Mouse (Mus musculus) lung, postnatal 0 days (tissue): ENCODE measurements around the gene Rep15.

ENCODE experiments used
- CTCF ChIP-seq: IDR thresholded peaks from 2 replicates; pipeline ENCODE4 v1.5.1; 2016; ENCODE audit warnings: antibody characterized with exemption, mild to moderate bottlenecking
- EP300 ChIP-seq: IDR thresholded peaks from 2 replicates; pipeline ENCODE4 v1.6.1; 2016; ENCODE audit warnings: antibody characterized with exemption, mild to moderate bottlenecking, control low read depth

DNA sequence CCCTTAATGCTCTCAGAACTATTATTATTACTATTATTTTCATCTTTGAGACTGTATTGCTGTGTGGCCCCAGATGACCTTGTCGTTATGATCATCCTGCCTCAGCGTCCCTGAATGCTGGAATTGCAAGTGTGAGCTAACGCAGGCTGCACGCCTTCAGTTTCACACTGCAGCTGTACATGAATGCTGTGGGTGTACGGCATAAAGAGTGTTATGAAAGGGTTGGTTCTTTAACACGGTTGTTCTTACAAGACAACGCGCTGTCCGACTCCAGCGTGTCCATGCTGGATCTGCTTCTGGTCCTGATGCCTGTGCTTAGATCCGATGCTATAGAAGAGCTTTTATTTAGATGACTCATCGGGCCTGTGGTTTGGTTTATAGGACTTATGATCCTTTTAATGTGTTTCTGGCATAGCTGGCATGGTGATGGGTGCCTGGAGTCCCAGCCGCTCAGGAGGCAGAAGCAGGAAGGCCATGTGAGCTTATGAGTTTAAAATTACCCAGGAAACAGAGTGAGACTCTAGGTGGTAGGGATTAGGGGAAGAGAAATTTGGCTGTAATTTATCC is 16.9 kb downstream of the Rep15 start:
- no peak for TF ChIP-seq CTCF
- no peak for TF ChIP-seq EP300
